Mouse (Mus musculus) v-Abl transformed pro-B cells (cell line): Measurements from ENCODE around the gene Tiam2.

Source experiments
- in situ Hi-C, 2 experiments: fragments of 400-800 bp; cut with MboI; formaldehyde crosslinking; loops; one replicate each; pipeline ENCODE4 v1.15.1; 2025; ENCODE audit not compliant: unreplicated experiment in 2 of 2

Tiam2 gene

DNA sequence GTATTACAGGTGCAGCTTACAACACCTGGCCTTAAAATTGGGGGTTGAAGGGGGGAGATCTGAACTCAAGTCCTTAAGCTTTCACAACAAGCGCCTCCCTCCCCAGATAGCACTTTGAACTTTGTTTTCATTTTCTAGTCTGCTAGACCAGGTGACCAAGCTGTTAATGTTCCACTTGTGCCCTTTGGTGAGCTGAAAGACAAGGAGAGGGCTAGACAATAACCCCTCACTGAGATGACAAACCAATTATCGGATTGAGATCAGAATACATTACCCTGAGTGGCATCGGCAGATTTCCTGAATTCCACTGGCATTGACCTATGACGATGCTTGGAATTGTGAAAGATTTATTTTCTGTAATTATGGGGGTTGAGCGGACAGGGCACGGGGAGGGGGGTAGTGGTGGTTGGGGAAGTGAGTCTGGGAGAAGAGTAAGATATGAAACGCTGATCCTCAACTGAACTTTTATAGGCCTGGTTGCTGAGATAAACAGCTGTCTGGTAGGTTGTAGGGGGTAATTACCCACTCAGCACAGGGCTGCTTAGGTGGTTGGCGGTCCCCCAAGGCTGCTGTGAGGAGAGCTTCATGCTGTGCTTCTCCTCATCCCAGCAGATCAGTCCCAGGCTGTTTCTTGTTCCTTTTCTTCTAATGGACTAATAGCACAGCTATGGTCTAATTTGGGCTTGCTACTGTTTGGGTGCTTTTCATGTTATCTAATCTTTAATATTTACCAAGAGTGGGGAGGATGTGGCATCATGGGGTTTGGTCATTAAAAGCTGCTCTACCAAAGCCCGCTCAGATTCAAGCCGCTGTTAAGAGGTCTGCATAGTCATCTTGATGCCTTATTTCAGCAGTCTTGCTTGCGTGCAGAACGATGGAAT, 161.6 kb downstream of the Tiam2 start:
- in situ Hi-C loops: no loop called here

DNA sequence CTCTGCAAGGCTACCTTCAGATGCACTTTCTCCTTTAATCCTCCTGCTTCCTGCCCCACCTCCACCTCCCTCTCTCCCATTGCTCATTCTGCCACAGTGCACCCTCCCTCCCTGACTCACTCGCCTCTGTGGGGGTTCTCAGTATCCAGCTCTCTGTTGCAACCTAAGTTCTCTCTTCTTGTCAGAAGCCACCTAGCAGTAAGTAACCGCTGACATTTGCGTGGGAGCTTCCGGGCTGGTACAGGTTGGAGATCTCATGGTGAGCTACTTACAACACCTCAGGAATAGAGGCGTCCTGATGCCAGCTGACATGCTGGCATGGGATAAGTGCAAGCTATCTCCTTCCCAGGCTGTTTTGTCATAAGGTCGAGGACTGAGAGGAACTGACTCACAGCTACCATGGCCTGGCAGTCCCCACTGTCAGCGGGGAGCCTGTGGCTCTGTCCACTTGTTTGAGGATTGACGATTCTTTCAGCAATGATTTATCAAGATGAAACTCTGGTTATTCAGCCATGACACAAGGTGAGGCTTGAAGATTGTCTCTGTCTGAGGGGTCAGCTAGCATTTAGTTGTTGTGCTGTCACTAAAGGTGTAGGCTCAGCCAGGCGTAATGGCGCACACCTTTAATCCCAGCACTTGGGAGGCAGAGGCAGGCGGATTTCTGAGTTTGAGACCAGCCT, 164.0 kb downstream of the Tiam2 start:
- in situ Hi-C loops: no loop called here

DNA sequence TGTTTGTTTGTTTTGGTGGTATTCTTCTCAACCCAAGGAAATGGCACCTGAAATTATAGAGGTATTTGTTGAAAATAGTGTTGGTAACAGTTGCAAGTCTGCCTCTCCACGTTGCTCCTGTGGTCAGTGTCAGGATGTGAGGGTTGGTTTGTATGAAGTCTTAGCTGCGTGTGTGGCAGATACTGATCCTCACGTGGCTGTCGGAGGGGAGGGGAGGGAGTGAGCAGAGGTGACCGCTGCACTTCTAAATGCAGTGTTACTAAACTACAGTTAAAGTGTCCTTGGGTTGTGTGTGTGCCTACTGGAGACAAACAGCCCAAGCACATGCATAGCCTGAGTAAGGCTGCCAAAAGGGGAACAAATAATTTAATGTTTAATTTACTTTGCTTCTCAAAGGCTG, 164.7 kb downstream of the Tiam2 start:
- in situ Hi-C loops: no loop called here

DNA sequence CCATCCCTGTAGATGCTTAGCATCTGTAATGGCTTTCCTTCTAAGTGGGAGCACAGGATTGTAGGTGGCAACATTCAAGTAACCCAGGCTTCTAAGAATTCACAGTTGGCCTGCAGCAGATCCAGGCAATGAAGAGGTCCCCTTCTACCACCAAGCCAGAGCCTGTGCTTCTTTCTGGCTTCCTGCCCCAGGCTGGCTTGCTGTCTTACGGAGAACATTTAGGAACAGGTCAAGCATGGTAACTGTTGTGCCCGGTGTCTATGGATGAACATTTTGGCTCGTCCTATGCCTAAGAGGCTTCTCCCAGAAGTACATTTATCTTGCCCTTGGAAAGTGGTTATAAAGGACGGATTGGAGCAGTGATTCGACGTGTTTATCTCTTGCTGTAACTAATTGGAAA, 165.3 kb downstream of the Tiam2 start:
- in situ Hi-C loops: no loop called here

DNA sequence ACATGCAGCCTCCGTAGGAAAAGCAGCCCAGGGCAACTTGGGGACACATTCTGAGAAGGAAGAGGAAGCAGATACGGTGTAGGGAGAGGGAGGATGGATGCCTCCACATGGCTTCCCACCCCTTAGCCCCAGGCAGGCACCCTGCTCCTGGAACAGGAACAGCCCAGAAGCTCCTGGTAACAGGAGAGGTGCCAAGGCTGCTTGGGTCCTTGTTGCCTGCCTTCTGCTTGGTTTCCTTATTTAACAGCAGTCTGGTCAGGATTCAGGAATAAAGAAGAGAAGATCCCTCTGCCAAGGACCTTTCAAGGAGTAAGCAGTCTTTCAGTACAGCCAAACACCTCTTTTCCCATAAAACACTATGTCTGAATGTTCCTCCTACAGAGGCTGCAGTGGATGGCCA, 169.2 kb downstream of the Tiam2 start:
- in situ Hi-C loops: no loop called here

DNA sequence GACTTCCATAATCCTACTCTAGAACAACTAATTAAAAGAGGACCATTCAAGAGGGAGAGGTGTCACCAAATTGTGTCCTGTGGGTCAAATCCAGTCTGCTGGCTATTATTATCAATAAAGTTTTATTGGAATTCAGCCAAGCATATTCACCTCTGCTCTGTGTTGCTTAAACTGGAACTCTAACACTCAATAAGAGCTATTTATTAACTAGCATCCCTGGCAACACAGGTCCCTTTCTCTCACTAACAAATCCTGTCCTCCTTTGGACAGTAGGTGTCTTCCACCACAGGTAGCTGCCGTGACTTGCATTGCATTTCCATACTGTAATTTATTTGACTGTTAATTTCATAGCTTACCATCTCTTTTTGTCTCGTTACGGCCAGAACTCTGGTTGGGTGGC, 169.7 kb downstream of the Tiam2 start:
- in situ Hi-C loops: no loop called here

DNA sequence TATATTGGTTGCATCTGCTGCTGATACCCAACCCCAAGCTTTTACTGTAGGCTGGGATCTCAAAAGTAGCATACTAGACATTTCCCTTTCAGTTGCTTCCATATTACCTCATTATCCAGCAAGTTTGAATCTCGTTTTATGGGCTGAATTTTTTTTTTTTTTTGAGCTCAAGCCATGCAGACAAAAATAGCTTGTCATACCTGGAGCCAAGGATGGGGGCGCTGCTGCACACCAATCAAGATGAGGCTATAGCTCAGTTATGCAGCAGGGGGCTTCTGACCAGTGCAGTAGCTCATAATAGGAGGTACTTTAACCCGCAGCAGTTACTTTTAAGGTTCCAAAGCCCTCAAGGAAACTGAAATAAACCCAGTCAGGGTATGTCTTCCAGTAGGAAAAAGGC, 171.7 kb downstream of the Tiam2 start:
- in situ Hi-C loops: no loop called here

DNA sequence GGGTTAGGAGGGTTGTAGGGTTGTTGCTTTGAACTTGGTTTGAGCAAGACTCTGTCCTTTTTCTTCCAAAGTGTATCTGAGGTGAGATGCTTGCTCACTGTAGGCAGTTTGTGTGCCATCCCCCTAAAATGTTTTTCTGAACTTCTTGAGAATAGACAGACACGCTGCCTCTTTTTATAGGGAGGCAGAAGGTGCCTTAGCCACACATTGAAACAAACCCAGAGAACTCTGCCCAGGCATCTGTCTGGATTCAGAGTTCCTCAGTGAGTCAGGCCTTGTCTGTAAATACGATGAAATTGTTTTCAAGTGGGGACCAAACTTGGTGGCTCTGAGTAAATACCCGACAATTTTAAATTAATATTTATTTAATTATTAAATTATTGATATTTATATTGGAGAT, 172.2 kb downstream of the Tiam2 start:
- in situ Hi-C loops: no loop called here

DNA sequence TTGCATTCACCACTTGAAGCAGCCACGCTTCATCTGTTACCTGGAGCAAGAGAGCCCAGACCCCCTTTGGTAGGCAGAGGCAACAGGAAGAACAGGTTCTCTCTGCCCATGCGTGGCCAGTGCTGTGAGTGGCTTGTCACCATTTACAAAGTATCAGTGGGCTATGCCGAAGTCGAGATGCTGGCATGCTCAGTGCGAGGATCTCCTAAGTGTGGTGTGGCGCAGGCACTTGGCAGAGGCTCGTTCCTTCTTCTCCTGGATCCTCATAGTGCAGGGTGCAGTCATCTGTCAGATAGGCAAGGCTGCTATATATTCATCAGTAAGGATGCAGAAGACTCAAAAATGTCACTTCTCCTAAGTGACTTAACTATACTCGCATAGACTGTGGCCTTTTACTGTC, 173.1 kb downstream of the Tiam2 start:
- in situ Hi-C loops: no loop called here

DNA sequence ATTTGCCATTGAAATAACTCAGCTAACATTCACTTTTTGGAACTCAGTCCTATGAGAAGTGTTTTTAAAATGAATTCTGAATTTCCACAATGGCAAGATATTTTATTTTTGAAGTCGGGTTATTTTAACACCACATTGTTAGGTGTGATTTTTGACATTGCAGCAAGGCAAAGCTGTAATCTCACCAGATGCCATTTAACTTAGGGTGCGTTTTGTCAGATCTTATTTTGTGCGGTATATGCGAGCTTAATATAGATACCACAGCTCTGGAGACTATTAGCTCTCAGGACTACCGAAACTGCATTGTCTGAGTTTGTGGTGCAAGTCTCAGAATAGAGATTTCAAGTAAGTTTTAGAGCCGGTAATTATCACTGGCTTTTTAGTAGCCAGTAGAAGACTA, 173.7 kb downstream of the Tiam2 start:
- in situ Hi-C loops: no loop called here

DNA sequence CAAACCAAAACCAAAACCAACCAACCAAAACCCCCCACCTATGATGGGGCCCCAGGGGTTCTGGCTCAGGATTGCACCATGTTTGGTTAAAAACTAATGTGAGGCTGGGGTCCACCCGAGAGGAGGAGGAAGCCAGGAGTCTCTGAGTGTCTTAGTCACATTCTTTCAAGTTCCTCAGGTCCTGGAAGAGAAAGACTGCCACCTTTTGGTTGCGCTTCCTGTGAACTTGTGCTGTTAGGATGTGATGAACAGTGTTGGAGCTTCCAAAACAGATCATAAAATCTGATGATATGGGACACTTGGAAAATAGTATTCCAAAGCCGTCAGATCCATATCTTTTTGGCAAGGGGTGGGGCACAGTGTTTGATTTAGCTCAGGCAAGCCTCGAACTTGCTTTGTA, 174.6 kb downstream of the Tiam2 start:
- in situ Hi-C loops: no loop called here

DNA sequence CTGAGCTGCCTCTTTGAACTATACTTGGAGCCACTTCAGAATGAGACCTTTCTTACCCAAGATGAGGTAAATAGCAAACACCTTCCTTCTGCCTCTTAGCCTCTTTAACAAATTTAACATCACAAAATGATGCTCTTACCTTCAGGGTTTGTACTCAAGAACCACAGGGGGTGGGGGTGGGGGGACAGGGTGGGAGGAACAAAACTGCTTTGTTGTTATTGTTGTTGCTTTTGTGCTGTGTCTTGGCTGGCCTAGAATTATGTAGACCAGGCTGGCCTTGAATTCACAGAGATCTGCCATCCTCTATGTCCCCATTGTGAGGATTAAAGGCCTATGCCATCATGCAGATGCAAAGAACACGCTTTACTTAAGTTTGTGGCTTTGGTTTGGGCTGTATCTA, 179.3 kb downstream of the Tiam2 start:
- in situ Hi-C loops: no loop called here

DNA sequence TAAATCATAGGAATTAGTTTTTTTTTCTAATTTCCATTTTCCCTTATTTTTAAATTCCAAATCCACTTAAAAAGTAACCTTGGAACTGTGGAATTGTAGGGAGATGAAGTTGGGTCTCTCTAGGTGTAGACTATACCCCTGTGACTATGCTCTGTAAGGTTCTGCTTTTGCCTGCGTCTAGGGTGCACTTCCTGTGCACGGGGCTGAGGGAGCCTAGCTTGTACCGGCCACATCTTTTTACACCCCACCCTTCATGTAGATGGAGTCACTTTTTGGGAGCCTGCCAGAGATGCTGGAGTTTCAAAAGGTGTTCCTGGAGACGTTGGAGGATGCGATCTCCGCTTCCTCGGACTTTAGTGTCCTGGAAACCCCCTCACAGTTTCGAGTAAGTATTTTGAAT, 180.1 kb downstream of the Tiam2 start:
- in situ Hi-C loops: no loop called here

DNA sequence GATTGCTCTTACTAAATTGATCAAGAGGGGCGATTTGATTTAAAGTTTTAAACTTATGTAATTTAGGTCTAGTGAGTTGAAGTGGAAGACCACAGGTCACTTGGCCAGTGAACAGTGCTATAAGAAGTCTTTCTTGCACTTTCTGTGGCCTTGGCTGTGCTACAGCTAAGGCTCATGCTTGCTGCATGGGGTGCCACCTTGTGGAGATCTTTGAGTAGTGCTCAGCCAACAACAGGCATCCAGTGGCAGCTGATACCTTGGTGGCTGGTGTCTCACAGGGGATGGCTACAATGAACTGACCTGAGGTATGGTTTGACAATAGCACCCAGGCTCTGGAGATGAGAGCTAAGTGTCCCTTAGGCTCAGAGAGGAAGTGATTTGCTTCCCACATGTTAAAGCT, 183.5 kb downstream of the Tiam2 start:
- in situ Hi-C loops: no loop called here

DNA sequence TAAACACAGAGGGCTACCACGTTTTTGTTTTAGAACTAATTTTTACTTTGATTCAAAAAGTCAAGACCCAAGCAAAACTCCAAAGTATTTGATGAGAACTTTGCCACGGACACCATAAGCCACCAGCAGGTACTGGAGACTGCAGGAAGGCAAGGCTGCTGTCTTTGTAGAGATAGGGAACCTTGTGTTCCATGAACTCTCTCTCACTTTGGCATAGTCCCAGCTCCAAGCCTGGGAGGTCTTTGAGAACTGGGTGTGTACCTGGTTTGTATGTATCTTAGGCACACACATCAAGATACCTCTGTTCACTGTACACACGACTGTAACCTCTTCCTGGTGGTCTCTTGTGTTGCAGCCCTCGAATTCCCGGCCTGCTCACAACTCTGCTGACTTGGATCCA, 187.9 kb downstream of the Tiam2 start:
- in situ Hi-C loops: no loop called here

DNA sequence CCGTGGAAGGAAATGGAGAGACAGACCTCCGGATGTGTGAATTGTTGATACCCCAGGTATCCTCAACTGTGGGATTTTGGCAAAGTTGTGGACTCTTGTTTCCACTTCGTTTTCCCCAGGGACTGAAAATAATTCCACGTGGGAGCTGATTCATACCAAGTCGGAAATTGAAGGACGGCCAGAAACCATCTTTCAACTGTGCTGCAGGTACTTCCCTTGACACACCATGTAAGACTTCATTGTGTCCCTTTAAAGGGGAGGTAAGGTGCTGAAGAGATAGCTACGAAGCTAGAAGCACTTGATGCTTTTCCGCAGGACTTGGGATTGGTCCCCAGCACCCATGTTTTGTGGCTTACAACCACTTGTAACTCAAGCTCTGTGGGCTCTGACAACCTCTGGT, 189.5 kb downstream of the Tiam2 start:
- in situ Hi-C loops: no loop called here

DNA sequence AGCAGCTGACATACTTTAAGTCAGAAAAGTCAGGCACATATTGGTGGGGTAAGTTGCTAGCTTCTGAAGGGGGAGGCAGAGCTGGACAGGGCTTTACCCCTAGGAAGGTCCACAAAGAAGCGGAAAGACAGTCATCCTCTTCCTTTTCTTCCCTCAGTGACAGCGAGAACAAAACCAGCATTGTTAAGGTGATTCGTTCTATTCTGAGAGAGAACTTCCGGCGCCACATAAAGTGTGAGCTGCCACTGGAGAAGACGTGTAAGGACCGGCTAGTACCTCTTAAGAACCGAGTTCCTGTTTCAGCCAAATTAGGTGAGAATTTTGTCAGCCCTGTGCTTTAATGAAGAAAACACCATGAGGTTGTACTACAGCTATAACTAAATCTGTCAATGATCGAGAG, 190.0 kb downstream of the Tiam2 start:
- in situ Hi-C loops: no loop called here

DNA sequence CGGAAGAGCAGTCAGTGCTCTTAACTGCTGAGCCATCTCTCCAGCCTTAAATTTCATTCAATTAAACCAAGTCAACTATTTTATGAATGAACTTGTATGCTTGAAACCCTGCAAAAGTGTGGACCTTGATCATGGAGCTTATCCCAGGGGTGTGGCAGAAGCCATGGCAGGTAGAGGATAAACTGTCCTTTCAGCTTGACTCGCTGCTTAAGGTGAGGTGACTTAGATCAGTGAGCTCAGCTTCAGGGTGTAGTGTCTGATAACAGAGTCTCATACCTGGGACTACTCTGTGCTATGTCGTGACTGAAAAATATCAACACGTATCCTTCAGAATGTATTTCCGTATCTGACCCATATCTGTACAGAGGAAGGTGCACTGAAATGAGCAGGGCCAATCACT, 194.0 kb downstream of the Tiam2 start:
- in situ Hi-C loops: no loop called here

DNA sequence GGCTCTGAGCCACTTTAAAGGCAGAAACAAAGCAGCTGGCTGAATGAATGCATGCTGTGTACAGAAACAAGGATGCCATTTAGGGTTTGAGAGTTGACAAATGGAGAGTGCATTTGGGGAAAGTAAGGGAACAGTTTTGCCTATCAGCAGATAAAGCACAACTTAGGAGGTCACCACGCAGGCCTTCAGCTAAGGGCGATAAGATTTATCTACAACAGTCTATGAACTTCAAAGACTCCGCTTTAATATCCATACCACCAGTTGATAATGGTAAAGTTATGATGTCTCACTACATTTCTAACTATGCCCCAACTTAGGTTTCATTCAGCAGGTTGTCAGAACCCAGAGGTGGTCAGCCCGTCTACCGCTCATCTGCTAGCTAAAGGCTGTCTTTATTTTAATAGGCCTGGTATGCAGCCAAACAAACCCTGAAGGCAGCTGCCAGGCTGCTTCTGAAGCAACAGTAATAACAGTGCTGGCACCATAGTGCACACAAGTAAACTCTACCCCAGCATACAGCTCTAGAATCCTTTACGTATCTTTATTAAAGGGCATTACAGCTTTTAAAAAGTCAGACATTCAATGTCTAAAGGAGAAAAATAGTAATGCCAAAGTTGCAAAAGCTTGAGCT, 201.6 kb downstream of the Tiam2 start:
- in situ Hi-C loops: no loop called here

DNA sequence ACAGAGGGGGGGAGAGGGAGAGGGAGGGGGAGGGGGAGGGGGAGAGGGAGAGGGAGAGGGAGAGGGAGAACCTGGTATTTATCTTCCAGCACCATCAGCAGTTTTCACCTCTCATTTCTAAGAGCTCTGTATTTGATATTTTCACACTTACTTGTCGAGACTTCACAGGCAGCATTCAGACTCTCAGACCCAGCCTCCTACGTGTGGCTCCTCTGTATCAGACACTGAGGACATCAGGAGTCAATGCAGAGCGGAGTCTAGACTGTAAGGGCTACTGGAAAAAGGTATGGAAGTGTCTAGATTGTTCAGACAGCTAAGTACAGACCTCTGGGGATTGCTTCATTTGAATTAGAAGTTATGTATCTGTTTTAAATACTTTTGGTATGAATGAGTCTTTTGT, 203.2 kb downstream of the Tiam2 start:
- in situ Hi-C loops: no loop called here

DNA sequence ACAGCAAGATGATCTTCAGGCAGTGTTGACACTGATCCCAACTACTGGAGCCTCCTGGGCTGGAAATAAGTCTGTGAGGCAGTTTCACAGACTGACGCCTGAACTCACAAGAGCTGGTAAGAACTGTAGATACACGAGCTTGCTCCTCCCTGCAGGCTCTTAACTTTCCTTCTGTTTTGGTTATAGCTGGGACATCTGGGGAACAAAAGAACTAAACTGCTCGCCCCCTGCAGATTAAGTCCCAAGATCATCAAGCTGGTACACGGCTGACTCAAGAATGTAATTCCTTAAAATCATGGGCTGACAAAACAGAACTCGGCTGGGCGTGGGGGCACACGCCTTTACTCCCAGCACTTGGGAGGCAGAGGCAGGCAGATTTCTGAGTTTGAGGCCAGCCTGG, 204.2 kb downstream of the Tiam2 start:
- in situ Hi-C loops: no loop called here

DNA sequence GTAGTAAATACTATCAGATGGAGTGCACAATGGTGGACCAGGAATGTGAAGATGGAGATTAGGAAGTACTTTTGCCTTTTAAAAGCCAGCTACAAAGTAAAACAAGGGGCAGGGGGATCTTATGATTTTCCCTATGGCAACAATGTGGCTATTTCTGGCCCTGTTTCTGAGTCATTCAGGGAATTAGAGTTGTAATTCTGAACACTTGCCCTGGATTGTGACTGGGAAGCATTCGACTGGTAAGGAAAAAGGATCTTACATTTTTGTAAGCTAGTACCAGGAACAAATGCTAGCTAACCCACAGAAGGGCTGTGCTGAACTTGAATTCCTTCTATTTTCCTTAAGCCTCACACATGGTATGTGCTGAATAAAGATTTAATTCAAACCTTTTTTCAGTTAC, 205.3 kb downstream of the Tiam2 start:
- in situ Hi-C loops: no loop called here
